Mouse (Mus musculus) olfactory bulb, adult 2 months (tissue): ENCODE results near the gene Cilp.
"Not testable (repeated sequence)": the region's sequence is repeated elsewhere in the genome, so short reads cannot be mapped to it uniquely, and the experiment has no call there.

ENCODE experiments used
- CTCF ChIP-seq: fragments of 200-500 bp; IDR thresholded peaks from 2 replicates; pipeline ENCODE4 v1.5.1; 2012; ENCODE audit warnings: low read depth, mild to moderate bottlenecking, low read length, moderate library complexity; ENCODE audit not compliant: insufficient read depth
- POLR2A ChIP-seq: fragments of 200-500 bp; IDR thresholded peaks from 2 replicates; pipeline ENCODE4 v1.6.1; 2012; ENCODE audit warnings: mild to moderate bottlenecking, low read depth, low read length, moderate library complexity; ENCODE audit not compliant: insufficient read depth

DNA sequence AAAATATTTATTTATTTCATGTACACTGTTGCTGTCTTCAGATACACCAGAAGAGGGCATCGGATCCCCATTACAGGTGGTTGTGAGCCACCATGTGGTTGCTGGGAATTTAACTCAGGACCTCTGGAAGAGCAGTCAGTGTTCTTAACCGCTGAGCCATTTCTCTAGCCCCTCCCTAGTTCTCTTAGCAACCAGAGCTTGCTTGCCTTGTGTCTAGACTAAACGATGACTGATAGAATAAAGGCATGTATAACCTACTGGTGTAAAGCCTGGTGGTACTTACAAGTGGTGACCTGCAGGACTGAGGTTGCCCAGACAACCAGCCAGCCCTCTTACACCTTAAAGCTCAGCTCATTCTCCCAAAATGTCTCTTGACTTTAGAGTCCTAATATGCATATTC lies 9.9 kb downstream of the Cilp start:
- TF ChIP-seq POLR2A, CTCF: not testable (repeated sequence)
